13 mouse cellular contexts compared by ENCODE assay signal in genomic region chr9:121717048-121717447, GRCm38 (mm10). TPM values are rescaled to one million over a fixed set of nuclear protein-coding genes. Genes with fewer than 3 reads are reported as not detected.
"Had no signal": no experiment of that assay in that cellular context is flagged by ENCODE, and none has a peak within 500 bp of the region (broad histone marks: within the 10 kb centered on the region; RNA-seq: fewer than 3 reads in every experiment).

No protein-coding gene starts in this region.

- DNase-seq: retina, postnatal 1 day; right cerebral cortex, adult 18-20 months; right cerebral cortex, postnatal 14 days; right cerebral cortex, postnatal 25 days; right cerebral cortex, postnatal 4 days; spleen, adult 18-20 months; thymus, adult 18-20 months; thymus, adult 2 months; thymus, postnatal 14 days; thymus, postnatal 25 days; thymus, postnatal 36 days; thymus, postnatal 4 days had no signal

RNA-seq across cellular contexts. Expression of gene Zfp651, which starts 42.1 kb away (rescaled TPM):
- total RNA-seq: neutrophil, adult 5-6 weeks had no signal
